Mouse (Mus musculus): ENCODE data around the gene Nav2. TPM values are rescaled to one million over a fixed set of nuclear protein-coding genes. Genes with fewer than 3 reads are reported as not detected.
A peak's percentile ranks its signal among the peaks of the same experiment; 100 is the strongest.

The Nav2 gene
- polyA plus RNA-seq, 1 experiment from 2014 or later: 2.2 TPM

- Histone ChIP-seq H3K9me3 (replicated peaks) (no peaks in the 10 kb centered on the region), H3K4me2 (no peak overlapping the region), H3K4me3 (replicated peaks) (no peak overlapping the region), H3K9ac (no peak overlapping the region), H3K4me1 (replicated peaks) (peaks cover 38% of the 10 kb centered on the region), H3K27me3 (peaks cover 18% of the 10 kb centered on the region), H3K36me3 (replicated peaks) (no peaks in the 10 kb centered on the region), H3K27ac (replicated peaks) (no peak overlapping the region)
- no peak for ATAC-seq (ENCODE audit: insufficient read depth)
- 45% methylated on average over 16 of the region's 16 CpGs for WGBS (ENCODE audit: insufficient replicate concordance)
Observed at GRCm38 (mm10) chr7:49347338-49348272, 439.1 kb downstream of the Nav2 start.

GRCm38 (mm10) chr7:49348636-49349035 is 440.1 kb downstream of the Nav2 start:
- ATAC-seq (ENCODE audit: insufficient read depth): no peak
- H3K4me2 ChIP-seq: no peak overlapping the region
- H3K27me3 ChIP-seq: peaks cover 8% of the 10 kb centered on the region
- H3K9me3 ChIP-seq (replicated peaks): no peaks in the 10 kb centered on the region
- no peaks in the 10 kb centered on the region for H3K36me3 ChIP-seq (replicated peaks)
- no peak overlapping the region for H3K9ac ChIP-seq
- H3K4me1 ChIP-seq (replicated peaks): peaks cover 33% of the 10 kb centered on the region
- no peak overlapping the region for H3K4me3 ChIP-seq (replicated peaks)
- 22% methylated on average over 2 of the region's 2 CpGs for WGBS (ENCODE audit: insufficient replicate concordance)
- no peak overlapping the region for H3K27ac ChIP-seq (replicated peaks)

DNA sequence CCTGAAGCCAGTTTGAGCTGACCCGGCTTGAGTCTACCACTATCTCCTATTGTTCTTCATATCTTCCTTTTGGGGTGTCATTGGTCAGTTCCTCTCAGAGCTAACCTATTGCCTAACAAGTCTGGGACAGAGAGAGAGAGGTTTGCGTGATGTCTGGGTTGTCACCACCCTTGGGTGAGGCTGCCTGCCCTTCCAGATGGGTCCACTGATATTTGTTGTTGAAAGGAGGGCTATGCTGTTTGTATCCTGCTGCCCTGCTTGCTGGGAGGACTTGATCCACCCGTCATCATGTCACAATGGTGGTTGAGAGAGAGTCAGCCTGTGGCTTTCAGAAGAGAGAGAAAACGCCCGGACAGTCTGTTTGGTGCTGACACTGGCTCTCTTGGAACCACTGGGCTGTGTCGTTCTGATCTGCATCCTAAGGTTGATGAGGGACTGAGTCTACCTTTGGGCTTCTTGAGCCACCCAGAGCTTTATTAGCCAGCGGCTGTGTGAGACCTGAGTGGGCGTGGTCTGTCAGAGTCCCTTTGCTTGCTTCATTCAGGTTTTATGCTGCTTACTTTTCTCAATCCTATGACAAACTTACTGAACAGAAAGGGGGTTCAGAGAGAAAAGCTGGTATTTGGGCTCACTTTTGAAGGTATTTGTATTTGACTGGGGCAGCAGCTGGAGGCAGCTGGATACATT is 441.9 kb downstream of the Nav2 start:
- H3K4me3 ChIP-seq (replicated peaks): peak overlapping the region; percentile 11
- peak overlapping the region; percentile 11; the same call in 1 of the 2 replicates for H3K9ac ChIP-seq
- peaks cover 7% of the 10 kb centered on the region for H3K27me3 ChIP-seq
- WGBS (ENCODE audit: insufficient replicate concordance): 39% methylated on average over 8 of the region's 8 CpGs
- H3K4me1 ChIP-seq (replicated peaks): peaks cover 27% of the 10 kb centered on the region
- peak overlapping the region; percentile 74 for H3K27ac ChIP-seq (replicated peaks)
- H3K36me3 ChIP-seq (replicated peaks): no peaks in the 10 kb centered on the region
- H3K9me3 ChIP-seq (replicated peaks): no peaks in the 10 kb centered on the region
- ATAC-seq (ENCODE audit: insufficient read depth): peak; percentile 90
- H3K4me2 ChIP-seq: peak overlapping the region; percentile 47

DNA sequence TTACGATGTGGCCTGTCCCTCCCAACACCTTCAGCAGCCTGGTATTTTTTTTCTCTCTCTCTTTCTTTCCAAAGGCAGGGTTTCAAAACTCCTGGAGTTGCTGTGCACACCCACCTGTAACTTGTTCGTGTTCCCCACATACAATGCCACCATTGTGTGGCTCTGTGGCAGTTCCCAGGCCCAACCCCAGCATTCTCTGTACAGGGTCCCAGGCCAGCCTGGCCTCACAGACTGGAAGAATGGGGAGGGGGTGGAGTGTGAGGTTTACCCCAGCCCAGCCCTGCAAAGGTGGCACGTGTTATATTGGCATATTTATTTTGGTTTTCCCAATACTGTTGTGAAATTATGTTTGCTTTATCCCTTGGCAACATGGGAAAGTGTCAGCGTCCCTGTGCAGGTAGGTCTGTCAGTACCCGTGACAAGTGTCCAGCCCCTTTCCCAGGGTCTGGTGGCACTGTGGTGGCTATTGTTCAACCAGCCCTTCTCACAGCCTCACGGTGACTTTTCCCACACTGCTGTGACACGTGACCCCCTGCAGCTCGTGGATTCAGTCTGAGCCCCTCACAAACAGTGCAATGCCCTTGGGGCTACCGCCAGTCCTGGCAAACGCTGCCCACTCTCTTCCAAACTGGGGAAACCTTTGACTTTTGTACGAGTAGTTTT is 443.2 kb downstream of the Nav2 start:
- Histone ChIP-seq H3K27me3 (peaks cover 7% of the 10 kb centered on the region), H3K4me3 (replicated peaks) (no peak overlapping the region), H3K27ac (replicated peaks) (0 out of 2 replicates have a peak overlapping the region, but pooled peaks have one; percentile 74), H3K4me1 (replicated peaks) (peaks cover 27% of the 10 kb centered on the region), H3K9me3 (replicated peaks) (no peaks in the 10 kb centered on the region), H3K4me2 (no peak overlapping the region), H3K36me3 (replicated peaks) (no peaks in the 10 kb centered on the region), H3K9ac (no peak overlapping the region)
- WGBS (ENCODE audit: insufficient replicate concordance): 60% methylated on average over 11 of the region's 11 CpGs
- ATAC-seq (ENCODE audit: insufficient read depth): peak; percentile 20; the same call in 1 of the 2 replicates

- H3K9ac ChIP-seq: no peak overlapping the region
- WGBS (ENCODE audit: insufficient replicate concordance): 70% methylated on average over 18 of the region's 18 CpGs
- H3K27me3 ChIP-seq: no peaks in the 10 kb centered on the region
- no peaks in the 10 kb centered on the region for H3K36me3 ChIP-seq (replicated peaks)
- no peaks in the 10 kb centered on the region for H3K9me3 ChIP-seq (replicated peaks)
- H3K4me1 ChIP-seq (replicated peaks): peaks cover 4% of the 10 kb centered on the region; the same call in 1 of the 2 replicates
- H3K4me3 ChIP-seq (replicated peaks): no peak overlapping the region
- ATAC-seq (ENCODE audit: insufficient read depth): no peak
- no peak overlapping the region for H3K27ac ChIP-seq (replicated peaks)
- H3K4me2 ChIP-seq: no peak overlapping the region
Observed at GRCm38 (mm10) chr7:49357441-49358165, 449.1 kb downstream of the Nav2 start.

DNA sequence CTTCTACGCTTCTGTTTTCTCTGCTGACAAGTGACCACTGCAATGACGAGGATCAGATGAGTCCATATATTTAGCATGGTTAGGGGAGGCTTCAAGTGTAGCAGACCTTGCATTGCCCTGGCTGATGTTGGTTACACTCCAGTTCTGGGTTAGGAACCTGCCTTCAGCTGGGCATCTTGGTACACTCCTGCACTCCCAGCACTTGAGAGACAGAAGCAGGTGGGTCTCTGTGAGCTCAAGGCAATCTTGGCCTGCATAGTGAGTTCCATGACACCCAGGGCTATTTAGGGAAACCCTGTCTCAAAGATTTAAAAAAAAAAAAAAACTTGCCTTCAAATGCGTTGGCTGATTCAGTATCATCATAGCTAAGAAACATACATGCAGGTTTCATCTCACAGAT is 450.6 kb downstream of the Nav2 start:
- 62% methylated on average over 3 of the region's 3 CpGs for WGBS (ENCODE audit: insufficient replicate concordance)
- Histone ChIP-seq H3K9ac (no peak overlapping the region), H3K9me3 (replicated peaks) (no peaks in the 10 kb centered on the region), H3K36me3 (replicated peaks) (no peaks in the 10 kb centered on the region), H3K27me3 (no peaks in the 10 kb centered on the region), H3K4me1 (replicated peaks) (no peaks in the 10 kb centered on the region), H3K27ac (replicated peaks) (no peak overlapping the region), H3K4me2 (no peak overlapping the region), H3K4me3 (replicated peaks) (no peak overlapping the region)
- ATAC-seq (ENCODE audit: insufficient read depth): no peak

DNA sequence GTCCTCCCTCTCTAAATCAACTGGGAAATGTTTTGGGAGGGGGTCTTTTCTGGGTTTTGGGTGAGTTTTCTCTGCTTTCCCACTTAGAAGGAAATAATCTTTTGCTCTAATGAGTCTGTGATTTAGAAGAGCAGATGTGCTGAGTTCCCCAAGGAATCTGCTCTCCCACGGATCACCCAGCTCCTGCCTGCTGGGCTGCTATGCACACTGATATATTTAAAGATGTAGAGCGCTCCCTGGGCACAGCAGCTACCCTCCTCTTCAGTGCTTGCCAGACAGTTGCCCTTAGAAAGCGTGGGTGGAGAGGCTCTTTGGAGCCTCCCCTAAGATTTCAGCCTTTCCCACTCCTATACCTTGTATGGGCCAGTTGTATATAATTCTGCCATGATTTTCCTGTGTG is 452.1 kb downstream of the Nav2 start:
- Histone ChIP-seq H3K9ac (no peak overlapping the region), H3K27me3 (no peaks in the 10 kb centered on the region), H3K9me3 (replicated peaks) (no peaks in the 10 kb centered on the region), H3K4me1 (replicated peaks) (no peaks in the 10 kb centered on the region), H3K27ac (replicated peaks) (no peak overlapping the region), H3K4me3 (replicated peaks) (no peak overlapping the region), H3K4me2 (no peak overlapping the region), H3K36me3 (replicated peaks) (no peaks in the 10 kb centered on the region)
- WGBS (ENCODE audit: insufficient replicate concordance): 59% methylated on average over 3 of the region's 3 CpGs
- ATAC-seq (ENCODE audit: insufficient read depth): no peak

DNA sequence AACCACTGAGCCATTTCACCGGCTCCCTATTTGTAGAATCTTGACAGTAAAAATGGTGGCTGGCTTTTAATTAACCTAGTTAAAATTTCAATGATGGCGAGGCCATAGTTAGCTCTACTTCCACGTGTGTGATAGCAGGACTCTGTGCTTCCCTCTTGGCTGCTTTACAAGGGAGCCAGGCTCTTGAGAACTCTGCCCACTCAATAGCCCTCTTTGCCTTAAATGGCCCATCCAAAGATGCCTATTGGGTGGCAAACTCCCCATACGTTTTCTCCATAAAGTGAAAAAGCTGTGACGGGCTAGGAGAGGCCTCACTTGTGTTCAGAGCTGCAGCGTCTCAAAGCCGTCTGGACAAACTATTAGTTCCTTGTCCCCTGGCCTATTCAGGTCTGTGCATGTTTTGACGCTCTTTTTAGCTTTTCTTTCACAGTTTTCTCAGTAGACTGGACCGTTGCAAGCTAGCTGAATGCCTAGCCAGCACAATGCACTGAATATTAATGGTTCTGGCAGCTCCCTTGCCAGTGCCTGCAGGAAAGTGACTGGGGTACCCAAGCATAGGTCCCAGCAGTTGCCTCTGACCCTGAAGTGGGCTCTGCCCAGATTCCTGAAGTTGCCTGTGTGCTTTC is 453.1 kb downstream of the Nav2 start:
- WGBS (ENCODE audit: insufficient replicate concordance): 61% methylated on average over 9 of the region's 9 CpGs
- ATAC-seq (ENCODE audit: insufficient read depth): no peak
- Histone ChIP-seq H3K9ac (no peak overlapping the region), H3K9me3 (replicated peaks) (no peaks in the 10 kb centered on the region), H3K27me3 (no peaks in the 10 kb centered on the region), H3K4me2 (no peak overlapping the region), H3K27ac (replicated peaks) (no peak overlapping the region), H3K4me1 (replicated peaks) (no peaks in the 10 kb centered on the region), H3K36me3 (replicated peaks) (no peaks in the 10 kb centered on the region), H3K4me3 (replicated peaks) (no peak overlapping the region)

GRCm38 (mm10) chr7:49364486-49365162 is 456.1 kb downstream of the Nav2 start:
- WGBS (ENCODE audit: insufficient replicate concordance): 69% methylated on average over 13 of the region's 13 CpGs
- H3K9ac ChIP-seq: no peak overlapping the region
- ATAC-seq (ENCODE audit: insufficient read depth): no peak
- H3K27ac ChIP-seq (replicated peaks): no peak overlapping the region
- H3K4me3 ChIP-seq (replicated peaks): no peak overlapping the region
- H3K27me3 ChIP-seq: no peaks in the 10 kb centered on the region
- no peak overlapping the region for H3K4me2 ChIP-seq
- no peaks in the 10 kb centered on the region for H3K4me1 ChIP-seq (replicated peaks)
- H3K9me3 ChIP-seq (replicated peaks): no peaks in the 10 kb centered on the region
- no peaks in the 10 kb centered on the region for H3K36me3 ChIP-seq (replicated peaks)

DNA sequence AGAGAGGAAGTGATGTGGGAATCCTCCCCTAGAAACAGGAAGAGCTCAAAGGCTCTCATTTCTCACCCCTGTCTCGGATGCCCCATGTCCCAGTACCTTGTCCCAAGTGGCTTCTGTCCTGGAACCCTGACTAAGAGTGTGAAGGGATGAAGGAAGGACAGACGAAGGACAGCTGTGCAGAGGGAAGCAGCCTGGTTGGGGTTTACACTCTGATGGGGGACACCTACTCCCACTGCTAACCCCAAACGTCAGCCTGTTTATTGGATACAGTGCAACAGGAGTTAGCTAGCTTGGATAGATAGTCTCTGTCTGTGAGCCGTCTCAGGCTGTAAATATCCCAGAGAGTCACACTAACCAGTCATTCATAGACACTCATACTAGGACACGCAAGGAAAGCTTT is 460.1 kb downstream of the Nav2 start:
- no peak overlapping the region for H3K9ac ChIP-seq
- no peak overlapping the region for H3K27ac ChIP-seq (replicated peaks)
- H3K4me2 ChIP-seq: no peak overlapping the region
- 50% methylated on average over 5 of the region's 5 CpGs for WGBS (ENCODE audit: insufficient replicate concordance)
- H3K4me3 ChIP-seq (replicated peaks): no peak overlapping the region
- no peak for ATAC-seq (ENCODE audit: insufficient read depth)
- no peaks in the 10 kb centered on the region for H3K4me1 ChIP-seq (replicated peaks)
- no peaks in the 10 kb centered on the region for H3K9me3 ChIP-seq (replicated peaks)
- no peaks in the 10 kb centered on the region; the same call in 1 of the 2 replicates for H3K27me3 ChIP-seq
- no peaks in the 10 kb centered on the region for H3K36me3 ChIP-seq (replicated peaks)
